Mouse (Mus musculus): Measurements from ENCODE around the gene Slc22a14. TPM values are rescaled to one million over a fixed set of nuclear protein-coding genes. Genes with fewer than 3 reads are reported as not detected.

Slc22a14 gene
- polyA plus RNA-seq, 1 experiment from 2014 or later: 0.08 TPM

- WGBS: 84% methylated on average over 6 of the region's 6 CpGs
- H3K4me2 ChIP-seq (replicated peaks): no peak overlapping the region
- H3K4me1 ChIP-seq: peaks cover 3% of the 10 kb centered on the region; the same call in 1 of the 2 replicates
- no peaks in the 10 kb centered on the region for H3K27me3 ChIP-seq
- H3K27ac ChIP-seq (replicated peaks): no peak overlapping the region
- H3K9ac ChIP-seq (replicated peaks): no peak overlapping the region
- peaks cover 18% of the 10 kb centered on the region for H3K36me3 ChIP-seq
- ATAC-seq (replicated peaks): no peak
- no peaks in the 10 kb centered on the region for H3K9me3 ChIP-seq
- no peak overlapping the region for H3K4me3 ChIP-seq
Observed at GRCm38 (mm10) chr9:119353926-119354325, 11.4 kb downstream of the Slc22a14 start.

- Histone ChIP-seq H3K4me3 (no peak overlapping the region), H3K4me1 (no peaks in the 10 kb centered on the region), H3K36me3 (peaks cover 35% of the 10 kb centered on the region), H3K4me2 (replicated peaks) (no peak overlapping the region), H3K27me3 (no peaks in the 10 kb centered on the region), H3K9ac (replicated peaks) (no peak overlapping the region), H3K27ac (replicated peaks) (no peak overlapping the region), H3K9me3 (no peaks in the 10 kb centered on the region)
- WGBS: 26% methylated on average over 4 of the region's 4 CpGs
- ATAC-seq (replicated peaks): peak; percentile 78
Observed at GRCm38 (mm10) chr9:119352060-119352459, 13.3 kb downstream of the Slc22a14 start.

GRCm38 (mm10) chr9:119350947-119351705 lies 14.2 kb downstream of the Slc22a14 start:
- H3K4me3 ChIP-seq: no peak overlapping the region
- no peaks in the 10 kb centered on the region for H3K27me3 ChIP-seq
- H3K9me3 ChIP-seq: no peaks in the 10 kb centered on the region
- no peaks in the 10 kb centered on the region for H3K4me1 ChIP-seq
- H3K4me2 ChIP-seq (replicated peaks): no peak overlapping the region
- 92% methylated on average over 10 of the region's 10 CpGs for WGBS
- ATAC-seq (replicated peaks): no peak
- no peak overlapping the region for H3K9ac ChIP-seq (replicated peaks)
- no peak overlapping the region for H3K27ac ChIP-seq (replicated peaks)
- peaks cover 41% of the 10 kb centered on the region for H3K36me3 ChIP-seq

GRCm38 (mm10) chr9:119350531-119350930 lies 14.8 kb downstream of the Slc22a14 start:
- H3K36me3 ChIP-seq: peaks cover 47% of the 10 kb centered on the region
- no peak overlapping the region for H3K4me3 ChIP-seq
- no peak overlapping the region for H3K9ac ChIP-seq (replicated peaks)
- WGBS: 89% methylated on average over 3 of the region's 3 CpGs
- H3K27ac ChIP-seq (replicated peaks): no peak overlapping the region
- H3K9me3 ChIP-seq: no peaks in the 10 kb centered on the region
- no peak overlapping the region for H3K4me2 ChIP-seq (replicated peaks)
- no peaks in the 10 kb centered on the region for H3K4me1 ChIP-seq
- ATAC-seq (replicated peaks): no peak
- no peaks in the 10 kb centered on the region for H3K27me3 ChIP-seq

- 92% methylated on average over 8 of the region's 8 CpGs for WGBS
- Histone ChIP-seq H3K36me3 (peaks cover 60% of the 10 kb centered on the region), H3K4me2 (replicated peaks) (no peak overlapping the region), H3K4me3 (no peak overlapping the region), H3K27me3 (no peaks in the 10 kb centered on the region), H3K9ac (replicated peaks) (no peak overlapping the region), H3K27ac (replicated peaks) (no peak overlapping the region), H3K4me1 (peaks cover 16% of the 10 kb centered on the region), H3K9me3 (no peaks in the 10 kb centered on the region)
- ATAC-seq (replicated peaks): no peak
Observed at GRCm38 (mm10) chr9:119346376-119346775, 19.0 kb downstream of the Slc22a14 start.

- 92% methylated on average over 7 of the region's 7 CpGs for WGBS
- Histone ChIP-seq H3K4me1 (peaks cover 29% of the 10 kb centered on the region), H3K4me2 (replicated peaks) (no peak overlapping the region; the same call in 1 of the 2 replicates), H3K9me3 (no peaks in the 10 kb centered on the region), H3K9ac (replicated peaks) (no peak overlapping the region), H3K27me3 (no peaks in the 10 kb centered on the region), H3K36me3 (peaks cover 35% of the 10 kb centered on the region), H3K27ac (replicated peaks) (no peak overlapping the region), H3K4me3 (no peak overlapping the region)
- ATAC-seq (replicated peaks): no peak
Observed at GRCm38 (mm10) chr9:119342728-119343127, 22.6 kb downstream of the Slc22a14 start.

- under 1% methylated on average over 68 of the region's 68 CpGs for WGBS
- ATAC-seq (replicated peaks): peak; percentile 98
Observed at GRCm38 (mm10) chr9:119340909-119341816, 24.2 kb downstream of the Slc22a14 start, which contains the start of gene Myd88. Gene Myd88 (minus strand): TSS chr9:119341411.

GRCm38 (mm10) chr9:119340212-119340580 lies 25.2 kb downstream of the Slc22a14 start:
- ATAC-seq (replicated peaks): no peak
- Histone ChIP-seq H3K9me3 (no peaks in the 10 kb centered on the region), H3K36me3 (peaks cover 13% of the 10 kb centered on the region), H3K4me2 (replicated peaks) (peak overlapping the region; percentile 75), H3K4me1 (peaks cover 29% of the 10 kb centered on the region), H3K4me3 (peak overlapping the region; percentile 82), H3K27ac (replicated peaks) (peak overlapping the region; percentile 94), H3K27me3 (no peaks in the 10 kb centered on the region), H3K9ac (replicated peaks) (peak overlapping the region; percentile 95)
- 9% methylated on average over 8 of the region's 8 CpGs for WGBS

More at GRCm38 (mm10) chr9:119340909-119341816, 24.2 kb downstream of the Slc22a14 start, which contains the start of gene Myd88:
- Histone ChIP-seq H3K4me3 (peak within 1 kb of the TSS; percentile 82), H3K4me1 (peaks cover 29% of the 10 kb centered on the region), H3K9ac (replicated peaks) (peak within 1 kb of the TSS; percentile 95), H3K9me3 (no peaks in the 10 kb centered on the region), H3K27me3 (no peaks in the 10 kb centered on the region), H3K27ac (replicated peaks) (peak within 1 kb of the TSS; percentile 94), H3K4me2 (replicated peaks) (peak within 1 kb of the TSS; percentile 75), H3K36me3 (peaks cover 22% of the 10 kb centered on the region)

- Histone ChIP-seq H3K9ac (replicated peaks) (peak within 1 kb of the TSS; percentile 95), H3K4me1 (peaks cover 29% of the 10 kb centered on the region), H3K4me2 (replicated peaks) (peak within 1 kb of the TSS; percentile 75), H3K27me3 (no peaks in the 10 kb centered on the region), H3K27ac (replicated peaks) (peak within 1 kb of the TSS; percentile 94), H3K36me3 (peaks cover 8% of the 10 kb centered on the region), H3K9me3 (no peaks in the 10 kb centered on the region), H3K4me3 (peak within 1 kb of the TSS; percentile 82)
- 3% methylated on average over 43 of the region's 43 CpGs for WGBS
- ATAC-seq (replicated peaks): no peak
Observed at GRCm38 (mm10) chr9:119339558-119340211, 25.7 kb downstream of the Slc22a14 start, which contains the start of gene Acaa1a. Gene Acaa1a (plus strand): TSS chr9:119339676.

- ATAC-seq (replicated peaks): no peak
- 63% methylated on average over 7 of the region's 7 CpGs for whole genome bisulfite sequencing
- no peak overlapping the region for H3K9ac ChIP-seq (replicated peaks)
Observed at GRCm38 (mm10) chr9:119339106-119339505, 26.2 kb downstream of the Slc22a14 start.

GRCm38 (mm10) chr9:119338350-119338749 lies 27.0 kb downstream of the Slc22a14 start:
- Histone ChIP-seq H3K4me1 (peaks cover 29% of the 10 kb centered on the region), H3K27ac (replicated peaks) (no peak overlapping the region), H3K4me2 (replicated peaks) (no peak overlapping the region), H3K36me3 (no peaks in the 10 kb centered on the region), H3K27me3 (no peaks in the 10 kb centered on the region), H3K9ac (replicated peaks) (no peak overlapping the region), H3K9me3 (no peaks in the 10 kb centered on the region), H3K4me3 (no peak overlapping the region)
- 96% methylated on average over 3 of the region's 3 CpGs for WGBS
- no peak for ATAC-seq (replicated peaks)

More at GRCm38 (mm10) chr9:119339106-119339505, 26.2 kb downstream of the Slc22a14 start:
- Histone ChIP-seq H3K9me3 (no peaks in the 10 kb centered on the region), H3K4me3 (peak overlapping the region; percentile 82; the same call in 1 of the 2 replicates), H3K27ac (replicated peaks) (no peak overlapping the region), H3K4me1 (peaks cover 29% of the 10 kb centered on the region), H3K4me2 (replicated peaks) (peak overlapping the region; percentile 75), H3K27me3 (no peaks in the 10 kb centered on the region), H3K36me3 (peaks cover 4% of the 10 kb centered on the region)

All from forebrain, embryonic 15.5 days (tissue).